Mouse (Mus musculus) bone marrow, adult 2 months (tissue): ENCODE results near the gene Hoxb7.

Experiments used
- CTCF ChIP-seq: fragments of 200-500 bp; IDR thresholded peaks from 2 replicates; pipeline ENCODE4 v1.5.1; 2011; ENCODE audit warnings: low read length, control low read depth; ENCODE audit not compliant: control insufficient read depth, insufficient read depth
- POLR2A ChIP-seq: fragments of 200-500 bp; IDR thresholded peaks from 2 replicates; pipeline ENCODE4 v1.6.1; 2011; ENCODE audit warnings: low read depth, mild to moderate bottlenecking, control low read depth, low read length, borderline replicate concordance; ENCODE audit not compliant: control insufficient read depth

DNA sequence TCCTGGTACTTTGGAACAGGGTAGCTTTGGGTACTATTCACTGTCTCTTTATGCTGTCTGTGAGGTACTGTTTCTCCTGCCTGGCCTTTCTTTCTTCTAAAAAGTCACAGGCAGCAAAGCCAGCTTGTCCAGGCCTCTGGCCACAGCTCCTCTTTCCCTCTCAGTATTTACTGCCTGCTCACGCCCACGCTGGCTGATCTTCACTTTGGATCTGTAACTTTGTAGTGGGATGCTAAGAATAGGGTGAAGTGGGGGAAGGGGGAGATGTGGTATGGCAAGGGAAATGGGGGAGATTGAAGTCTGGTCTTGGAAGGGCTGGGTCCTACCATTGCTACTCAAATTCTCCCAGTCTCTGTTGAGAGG lies 47.6 kb downstream of the Hoxb7 start:
- TF ChIP-seq POLR2A (no peak), CTCF (no peak)
